Mouse (Mus musculus) embryo, embryonic 11 days (tissue): ENCODE data around the gene Hamp2.

Experiments used
- DNase-seq: peaks from one replicate; pipeline ENCODE4 v3.0.0-alpha.2; 2015

The Hamp2 gene

GRCm38 (mm10) chr7:30888786-30889185 is 35.7 kb downstream of the Hamp2 start:
- no peak for DNase-seq

- DNase-seq: no peak
Observed at GRCm38 (mm10) chr7:30887568-30888188, 36.8 kb downstream of the Hamp2 start.

DNA sequence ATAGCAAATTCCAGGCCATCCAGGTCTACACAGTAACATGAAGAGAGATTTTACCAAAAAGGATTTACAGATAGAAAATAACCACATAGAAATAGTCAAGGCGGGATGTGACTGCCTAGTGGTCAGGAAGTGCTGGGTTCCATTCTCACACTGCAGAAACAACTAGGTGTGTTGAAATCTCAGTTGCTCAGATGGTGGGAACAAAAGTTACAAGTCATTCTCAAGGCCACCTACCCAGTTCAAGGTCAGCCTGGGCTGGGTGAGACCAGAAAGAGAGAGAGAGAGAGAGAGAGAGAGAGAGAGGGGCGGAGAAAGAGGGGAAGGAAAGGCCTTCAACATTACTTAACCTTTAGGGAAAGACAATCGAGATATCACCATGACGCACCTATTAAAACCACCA is 37.6 kb downstream of the Hamp2 start:
- DNase-seq: no peak

- no peak for DNase-seq
Observed at GRCm38 (mm10) chr7:30884047-30884446, 40.4 kb downstream of the Hamp2 start.

DNA sequence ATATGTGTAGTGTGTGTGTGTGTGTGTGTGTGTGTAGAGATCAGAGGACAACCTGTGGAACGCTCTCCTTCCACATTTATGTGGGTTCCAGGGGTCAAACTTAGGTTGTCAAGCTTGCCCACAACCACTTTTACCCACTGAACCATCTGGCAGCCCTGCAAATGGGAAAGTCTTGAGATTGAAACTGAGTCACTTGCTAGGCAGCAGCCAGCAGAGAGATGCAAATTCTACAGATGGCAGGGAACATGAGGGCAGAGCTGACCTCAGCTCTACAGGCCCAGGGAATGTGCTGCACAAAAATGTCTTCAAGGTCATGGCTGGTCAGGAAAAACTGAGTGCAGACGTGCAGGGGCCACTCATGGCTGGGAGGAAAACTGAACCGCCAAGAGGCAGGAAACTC is 43.1 kb downstream of the Hamp2 start:
- no peak for DNase-seq

DNA sequence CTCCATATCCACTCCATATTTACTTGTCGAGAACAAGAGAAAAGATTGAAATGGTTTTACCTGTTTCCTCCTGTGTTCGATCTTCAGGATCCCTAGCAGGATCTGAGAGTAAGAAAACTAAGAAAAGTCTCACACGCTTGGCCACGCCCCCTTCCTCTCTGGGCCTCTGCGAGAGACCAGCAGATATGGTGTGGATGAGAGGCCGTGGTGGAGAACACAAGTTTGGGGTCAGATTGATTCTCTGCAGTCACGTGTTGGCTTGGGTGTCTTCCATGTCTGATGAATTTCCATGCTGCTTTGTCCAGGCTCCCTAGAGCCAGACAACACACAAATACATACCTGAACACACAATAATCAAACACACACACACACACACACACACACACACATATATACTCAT is 44.3 kb downstream of the Hamp2 start, which contains the start of gene Cd22:
TSS of gene Cd22 (minus strand) at position 167 of the 400 bp plus-strand sequence.
- no peak for DNase-seq

GRCm38 (mm10) chr7:30878950-30879349 is 45.5 kb downstream of the Hamp2 start:
- no peak for DNase-seq

- peak; percentile 83 for DNase-seq
Observed at GRCm38 (mm10) chr7:30873083-30873482, 51.4 kb downstream of the Hamp2 start.
